Mouse (Mus musculus): Measurements from ENCODE around the gene Enthd1.
"Not testable (repeated sequence)": the region's sequence is repeated elsewhere in the genome, so short reads cannot be mapped to it uniquely, and the experiment has no call there.

The Enthd1 gene

GRCm38 (mm10) chr15:80538075-80538474 is 26.9 kb downstream of the Enthd1 start:
- no peak for DNase-seq (ENCODE audit: low spot score in 2 of 2)

DNA sequence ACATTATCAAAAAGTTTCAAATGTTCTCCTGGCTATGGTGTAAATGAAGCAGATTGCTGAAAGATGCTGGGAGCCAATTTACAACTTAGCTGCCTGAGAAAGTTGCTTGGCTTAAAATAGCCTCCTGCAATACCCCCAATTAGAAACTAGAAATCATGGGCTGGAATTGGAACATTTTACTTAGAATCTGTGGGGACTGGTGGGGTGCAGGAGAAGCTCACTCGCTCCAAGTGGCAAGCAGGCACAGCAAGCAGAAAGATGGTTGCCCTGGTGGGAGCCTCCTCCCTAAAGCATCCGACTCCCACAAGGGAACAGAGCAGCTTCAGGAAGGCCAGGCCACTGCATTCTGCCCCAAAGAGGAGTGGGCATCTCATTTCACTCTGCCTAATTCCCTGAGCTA is 28.9 kb downstream of the Enthd1 start:
- no peak for DNase-seq (ENCODE audit: low spot score in 2 of 2)

GRCm38 (mm10) chr15:80533274-80533673 is 31.7 kb downstream of the Enthd1 start:
- DNase-seq (ENCODE audit: low spot score in 2 of 2) = no peak

DNA sequence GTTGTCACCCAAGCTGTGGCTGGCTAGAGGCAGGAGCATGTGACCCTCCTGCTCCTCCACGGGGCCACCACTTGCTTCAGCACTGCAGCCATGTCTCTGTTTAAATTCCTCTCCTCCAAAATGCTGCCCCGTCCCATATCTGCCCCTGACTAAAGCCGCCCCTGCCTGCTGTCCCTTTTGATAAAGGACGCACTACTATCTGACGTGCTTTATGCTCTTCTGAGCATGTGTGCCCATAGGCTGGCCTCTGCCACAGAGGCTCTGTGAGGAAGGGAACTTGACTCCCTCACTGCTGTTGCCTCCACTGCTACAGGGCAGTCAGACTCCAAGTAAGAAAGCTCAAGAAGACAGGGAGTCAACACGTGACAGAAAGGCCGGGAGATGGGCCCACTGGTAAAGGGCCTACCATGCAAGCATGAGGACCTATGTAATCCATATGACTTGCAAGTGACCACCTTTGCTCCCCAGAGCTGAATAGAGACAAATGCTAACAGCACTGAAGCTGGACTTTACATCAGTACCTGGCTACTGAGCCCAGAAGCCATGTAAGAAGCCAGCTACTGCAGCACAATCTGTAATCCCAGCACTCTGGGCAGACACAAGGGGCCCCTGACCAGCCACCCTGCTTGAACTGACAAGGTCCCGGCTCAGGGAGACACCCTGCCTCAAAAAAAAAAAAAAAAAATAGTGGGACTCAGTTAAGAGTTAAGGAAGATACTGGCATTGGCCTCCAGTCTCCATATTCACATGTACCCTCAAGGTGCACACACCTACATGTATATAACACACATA is 32.5 kb downstream of the Enthd1 start:
- DNase-seq (ENCODE audit: low spot score in 2 of 2) = no peak

DNA sequence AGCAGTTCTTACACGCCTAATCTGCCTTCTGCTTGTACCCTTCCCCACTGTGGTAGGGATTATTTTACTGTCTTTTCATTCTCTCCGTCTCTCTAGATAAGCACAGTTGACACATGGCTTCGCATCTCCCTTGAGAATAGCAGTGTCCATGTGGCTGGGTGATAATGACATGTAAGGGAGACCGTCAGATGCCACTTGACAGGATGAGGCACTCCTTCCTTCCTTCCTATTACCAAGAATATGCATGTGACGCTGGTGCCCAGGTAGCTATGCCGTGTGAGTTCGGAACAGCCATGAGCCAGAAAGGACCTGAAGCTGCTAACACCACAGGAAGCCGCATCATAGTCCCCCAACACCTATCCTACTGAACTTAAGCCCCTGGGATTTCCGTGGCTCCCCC is 33.9 kb downstream of the Enthd1 start:
- peak in 1 of 2 experiments; percentile 45 for DNase-seq (ENCODE audit: low spot score in 2 of 2)

DNA sequence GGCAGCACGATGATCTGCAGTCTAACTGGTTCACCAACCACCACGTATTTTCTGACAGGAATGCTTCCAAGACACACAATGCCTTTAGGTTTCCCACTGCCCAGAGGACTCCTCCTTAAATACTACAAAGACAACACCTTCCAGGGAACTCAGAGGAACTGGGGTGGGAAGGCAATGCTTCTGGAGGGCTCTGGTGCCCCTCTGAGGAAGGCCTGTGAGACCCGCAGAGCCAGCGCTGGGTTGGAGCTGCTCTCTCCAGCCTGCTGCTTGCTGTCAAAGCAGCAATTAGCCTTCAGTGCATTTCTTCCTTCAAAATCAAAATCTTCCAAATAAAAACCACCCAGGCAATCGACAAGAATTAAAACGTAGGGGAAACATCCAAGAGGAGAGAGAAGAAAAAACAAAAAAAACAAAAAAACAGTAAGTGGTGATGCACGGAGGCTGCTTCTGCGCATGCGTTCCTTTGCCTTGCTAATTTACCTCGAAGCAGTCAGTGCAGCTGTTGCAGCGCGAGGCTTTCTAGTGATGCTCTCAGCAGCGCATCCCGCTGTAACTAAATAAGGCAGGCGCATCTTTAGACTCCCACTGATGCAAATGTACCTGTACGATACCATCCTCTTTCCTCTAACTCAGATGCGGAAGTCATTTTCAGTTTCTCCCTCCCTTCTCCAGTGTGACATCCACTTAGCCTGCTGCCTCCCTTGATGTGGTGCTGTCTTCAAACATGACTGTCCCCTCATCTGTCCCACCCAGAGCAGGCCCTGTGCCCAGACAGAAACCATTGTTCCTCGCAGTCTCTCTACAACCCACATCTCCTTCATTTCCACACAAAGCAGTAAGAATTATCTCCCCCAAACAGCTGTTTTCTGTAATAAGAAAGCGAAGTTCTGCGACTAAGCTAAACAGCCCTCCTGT is 34.7 kb downstream of the Enthd1 start:
- DNase-seq (ENCODE audit: low spot score in 2 of 2) = no peak

GRCm38 (mm10) chr15:80521661-80522388 is 43.1 kb downstream of the Enthd1 start:
- peak in 1 of 2 experiments; percentile 37 for DNase-seq (ENCODE audit: low spot score in 2 of 2)

DNA sequence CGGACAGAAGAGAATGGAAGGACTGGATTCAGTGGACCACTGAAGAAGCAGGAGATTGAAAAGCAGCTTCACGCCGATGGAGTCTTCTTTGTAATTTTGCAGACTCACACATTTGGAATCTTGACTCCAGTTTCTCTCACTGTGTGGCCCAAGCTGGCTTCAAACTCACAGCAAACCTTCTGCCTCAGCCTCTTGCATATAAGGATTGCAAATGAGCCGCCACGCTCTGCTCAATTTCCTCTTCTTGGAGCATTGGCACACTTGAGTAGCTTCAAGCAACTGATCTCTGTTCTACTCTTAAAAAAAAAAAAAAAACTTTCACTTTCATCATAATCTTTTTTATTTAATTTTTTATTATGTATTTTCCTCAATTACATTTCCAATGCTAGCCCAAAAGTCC is 45.0 kb downstream of the Enthd1 start:
- peak in 1 of 2 experiments; percentile 25 for DNase-seq (ENCODE audit: low spot score in 2 of 2)

- no peak for DNase-seq (ENCODE audit: low spot score in 2 of 2)
Measured at GRCm38 (mm10) chr15:80518567-80519223, 46.3 kb downstream of the Enthd1 start.

DNA sequence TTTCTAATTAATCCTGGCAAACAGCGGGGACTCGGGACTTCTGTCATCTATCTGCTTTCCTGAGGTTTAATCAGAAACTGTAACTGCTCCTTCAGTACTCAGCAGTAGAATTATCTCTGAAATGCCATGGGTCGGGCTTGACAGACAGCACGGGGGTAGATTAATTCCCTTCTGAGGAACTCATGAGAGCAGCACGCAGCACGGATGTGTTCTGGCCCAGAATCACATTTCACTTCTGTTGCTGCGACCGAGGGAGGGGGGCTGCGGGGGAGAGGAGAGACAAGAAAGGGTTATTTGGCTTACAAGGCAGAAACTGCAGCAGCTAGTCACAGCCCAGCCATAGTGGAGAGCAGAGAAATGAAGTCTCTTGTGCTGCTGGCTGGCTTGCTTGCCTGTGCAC is 47.0 kb downstream of the Enthd1 start:
- DNase-seq (ENCODE audit: low spot score in 2 of 2) = no peak

- DNase-seq (ENCODE audit: low spot score in 2 of 2) = no peak
Measured at GRCm38 (mm10) chr15:80516525-80516924, 48.4 kb downstream of the Enthd1 start.

GRCm38 (mm10) chr15:80505086-80505485 is 59.9 kb downstream of the Enthd1 start:
- no peak for DNase-seq (ENCODE audit: low spot score in 2 of 2)

DNA sequence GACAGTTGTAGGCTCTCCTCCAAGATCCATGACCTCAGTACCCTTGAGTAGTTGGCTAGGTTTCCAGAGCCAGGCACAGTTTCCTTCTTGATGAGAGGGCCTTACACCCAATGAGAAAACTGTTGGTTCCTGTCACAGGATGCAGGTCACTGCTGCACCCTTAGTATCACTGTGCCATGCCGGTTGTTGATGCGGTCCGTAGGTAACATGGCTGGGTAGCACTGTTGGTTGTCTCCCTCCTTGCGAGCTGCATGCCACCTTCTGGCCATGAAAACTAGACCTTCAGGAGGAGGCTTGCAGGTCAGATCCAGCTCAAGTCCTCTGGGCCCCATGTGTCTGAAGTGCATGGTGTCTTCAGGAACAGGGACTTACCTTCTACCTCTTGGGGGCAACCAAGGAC is 61.8 kb downstream of the Enthd1 start:
- DNase-seq (ENCODE audit: low spot score in 2 of 2) = not testable (repeated sequence)

DNA sequence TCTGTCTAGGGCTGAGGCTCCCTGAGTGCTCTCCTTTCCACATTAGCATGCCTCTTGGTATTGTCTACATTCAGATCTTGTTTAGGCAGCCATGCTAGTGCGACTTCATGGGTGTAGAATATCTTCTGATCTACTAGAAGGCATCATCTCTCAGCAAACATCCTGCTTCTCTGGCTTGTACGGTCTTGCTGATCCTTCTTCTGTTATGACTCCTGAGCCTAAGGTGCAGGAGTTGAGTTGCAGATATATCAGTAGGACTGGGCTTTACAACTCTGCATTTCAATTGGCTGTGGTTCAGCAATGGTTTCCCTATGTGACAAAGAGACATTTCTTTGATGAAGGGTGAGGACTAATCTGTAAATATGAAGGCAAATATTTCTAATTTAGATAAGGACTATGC is 62.2 kb downstream of the Enthd1 start:
- no peak for DNase-seq (ENCODE audit: low spot score in 2 of 2)

DNA sequence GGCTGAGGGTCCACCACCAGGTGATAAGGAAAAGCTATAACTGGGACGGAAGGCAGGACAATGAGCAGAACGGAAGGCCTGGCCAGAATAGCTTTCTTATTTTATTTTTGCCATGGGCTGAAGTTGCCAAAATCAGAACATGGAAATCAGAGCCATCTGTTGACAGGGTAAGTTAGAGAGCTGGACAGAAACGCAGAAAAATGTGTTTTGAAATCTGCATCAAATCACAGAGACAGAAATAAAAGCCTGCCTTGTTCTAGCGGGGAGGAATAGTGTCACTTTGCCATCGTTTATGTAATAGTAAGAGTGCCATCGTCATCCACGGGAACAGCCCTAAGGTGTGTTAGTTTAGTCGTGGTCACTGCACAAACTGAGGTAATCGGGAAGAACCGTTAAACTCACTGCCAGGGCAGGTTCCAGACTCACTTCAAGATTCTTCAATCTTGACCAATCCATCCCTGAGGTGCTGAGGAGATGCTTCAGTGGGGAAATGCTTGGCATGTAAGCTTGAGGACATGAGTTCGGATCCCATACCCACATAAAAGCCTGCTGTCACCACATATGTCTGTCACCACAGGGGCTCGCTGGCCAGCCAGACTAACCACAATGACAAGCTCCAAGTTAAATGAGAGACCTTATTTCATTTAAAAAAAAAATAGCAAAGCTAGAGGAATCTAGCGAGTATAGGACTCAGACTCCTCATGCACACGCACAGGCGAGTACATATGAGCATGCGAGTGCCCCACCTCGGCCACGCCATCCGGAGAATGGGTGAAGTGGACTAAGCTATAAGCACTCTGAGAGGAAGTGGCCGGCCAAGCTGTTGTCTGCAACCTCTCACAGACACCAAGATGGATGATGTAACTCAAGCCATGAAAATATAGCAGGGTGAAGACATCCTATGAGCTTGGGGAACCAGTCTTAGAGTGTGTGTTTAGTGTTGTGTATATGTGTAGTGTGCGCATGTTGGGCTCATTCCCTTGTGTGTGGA is 63.6 kb downstream of the Enthd1 start:
- DNase-seq (ENCODE audit: low spot score in 2 of 2) = no peak

GRCm38 (mm10) chr15:80500426-80500825 is 64.5 kb downstream of the Enthd1 start:
- no peak for DNase-seq (ENCODE audit: low spot score in 2 of 2)

- peak in 1 of 2 experiments; percentile 59 for DNase-seq (ENCODE audit: low spot score in 2 of 2)
Measured at GRCm38 (mm10) chr15:80497733-80498132, 67.2 kb downstream of the Enthd1 start.

- no peak for DNase-seq (ENCODE audit: low spot score in 2 of 2)
Measured at GRCm38 (mm10) chr15:80491505-80491904, 73.5 kb downstream of the Enthd1 start.

GRCm38 (mm10) chr15:80490151-80490550 is 74.8 kb downstream of the Enthd1 start:
- no peak for DNase-seq (ENCODE audit: low spot score in 2 of 2)

- DNase-seq (ENCODE audit: low spot score in 2 of 2) = no peak
Measured at GRCm38 (mm10) chr15:80488658-80489057, 76.3 kb downstream of the Enthd1 start.
